Mouse (Mus musculus) liver, adult 2 months (tissue): ENCODE data around the gene Gm49673.
"Not testable (repeated sequence)": the region's sequence is repeated elsewhere in the genome, so short reads cannot be mapped to it uniquely, and the experiment has no call there.

Source experiments
- CTCF ChIP-seq: fragments of 200-500 bp; IDR thresholded peaks from 2 replicates; pipeline ENCODE4 v1.5.1; 2011; ENCODE audit warnings: low read depth, low read length, control low read depth
- POLR2A ChIP-seq: fragments of 200-500 bp; IDR thresholded peaks from 2 replicates; pipeline ENCODE4 v1.6.1; 2011; ENCODE audit warnings: low read length, control low read depth; ENCODE audit not compliant: insufficient read depth; ENCODE audit errors: extremely low read depth

DNA sequence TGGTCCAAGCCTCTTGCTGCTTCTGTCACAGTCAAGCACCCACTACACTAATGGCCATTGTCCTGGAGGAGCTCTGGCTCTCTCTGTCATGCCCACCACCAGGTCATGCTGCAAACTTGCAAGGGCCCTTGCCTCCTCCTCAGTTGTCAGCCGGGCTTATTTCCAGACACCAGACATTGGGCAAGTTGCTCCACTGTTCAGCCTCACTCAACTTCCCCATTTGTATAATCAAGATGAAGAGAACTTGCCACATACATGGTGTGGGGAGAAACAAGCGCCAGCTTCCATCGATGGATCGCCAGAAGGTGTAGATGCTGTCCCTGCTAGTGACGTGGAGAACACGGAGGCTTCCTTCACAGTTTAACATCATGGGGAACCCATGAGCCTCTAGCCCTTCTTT, 97.4 kb downstream of the Gm49673 start:
- not testable (repeated sequence) for TF ChIP-seq POLR2A, CTCF
